Mouse (Mus musculus) megakaryocyte, embryonic 14.5 days (primary cell): ENCODE results near the gene Dazap1.

ENCODE experiments used
- FLI1 ChIP-seq: IDR thresholded peaks from 2 replicates; pipeline ENCODE4 v1.6.1; 2012; ENCODE audit warnings: low read length, inconsistent platforms, mixed read lengths
- GATA1 ChIP-seq: IDR thresholded peaks from 3 replicates; pipeline ENCODE4 v1.6.1; 2012; ENCODE audit warnings: mixed read lengths, low read length, inconsistent platforms, borderline replicate concordance

- TF ChIP-seq GATA1 (no peak), FLI1 (no peak)
These were observed 17.1 kb downstream of the Dazap1 start for GRCm38 (mm10) chr10:80278390-80278789.
